Mouse (Mus musculus) intestine, postnatal 0 days (tissue): ENCODE measurements around the gene Igfbp7. TPM values are rescaled to one million over a fixed set of nuclear protein-coding genes. Genes with fewer than 3 reads are reported as not detected.

Experiments used
- ATAC-seq: fragments of 200-750 bp; cut with Nextera tagmentation; 2 replicates; pipeline ENCODE4 v1.8.0; 2017; ENCODE audit warnings: mild to moderate bottlenecking, moderate TSS enrichment, moderate library complexity
- H3K27ac ChIP-seq: fragments of 300-500 bp; sonication (generic); 2 replicates; pipeline ENCODE4 v1.5.1; 2014; ENCODE audit warnings: mild to moderate bottlenecking, low read depth, low read length, moderate library complexity
- H3K27me3 ChIP-seq: fragments of 300-500 bp; sonication (generic); replicated peaks from 2 replicates; pipeline ENCODE4 v1.6.1; 2014; ENCODE audit warnings: low read length, mixed read lengths; ENCODE audit not compliant: control insufficient read depth, insufficient read depth
- H3K36me3 ChIP-seq: fragments of 300-500 bp; sonication (generic); 2 replicates; pipeline ENCODE4 v1.6.1; 2014; ENCODE audit warnings: mild to moderate bottlenecking, moderate library complexity; ENCODE audit not compliant: control insufficient read depth, insufficient read depth
- H3K4me1 ChIP-seq: fragments of 300-500 bp; sonication (generic); replicated peaks from 2 replicates; pipeline ENCODE4 v1.6.1; 2014; ENCODE audit warnings: antibody characterized with exemption, low read length, mixed read lengths; ENCODE audit not compliant: control insufficient read depth, insufficient read depth
- H3K4me2 ChIP-seq: fragments of 300-500 bp; sonication (generic); replicated peaks from 2 replicates; pipeline ENCODE4 v1.6.1; 2014; ENCODE audit warnings: low read depth, mild to moderate bottlenecking, moderate library complexity
- H3K4me3 ChIP-seq: fragments of 300-500 bp; sonication (generic); 2 replicates; pipeline ENCODE4 v1.5.1; 2014; ENCODE audit warnings: low read depth, low read length
- H3K9ac ChIP-seq: fragments of 300-500 bp; sonication (generic); 2 replicates; pipeline ENCODE4 v1.6.1; 2014; ENCODE audit warnings: mild to moderate bottlenecking, low read depth, low read length
- H3K9me3 ChIP-seq: fragments of 300-500 bp; sonication (generic); 2 replicates; pipeline ENCODE4 v1.6.1; 2016; ENCODE audit warnings: mixed run types; ENCODE audit not compliant: control insufficient read depth
- CTCF ChIP-seq: sonication (generic); IDR thresholded peaks from 2 replicates; pipeline ENCODE4 v1.5.1; 2016; ENCODE audit warnings: low read depth, mild to moderate bottlenecking, control low read depth, antibody characterized with exemption, moderate library complexity
- WGBS: fragments of 180-500 bp; shearing (Covaris S2); extraction: QIAGEN DNeasy Blood & Tissue Kit; methylation state at CpG from one replicate; pipeline ENCODE4 v1.1.7; 2014; 5-methylcytosine and 5-hydroxymethylcytosine counted together
- polyA plus RNA-seq: library from polyadenylated mRNA; unstranded; fragments of >200 nt; fragmentation: Nextera tagmentation; extraction: Ambion mirVana; gene quantifications from 2 replicates; pipeline ENCODE4 v1.2.1, GENCODE M21; 2015

Igfbp7 gene
- polyA plus RNA-seq, 1 experiment from 2014 or later = 255 TPM

DNA sequence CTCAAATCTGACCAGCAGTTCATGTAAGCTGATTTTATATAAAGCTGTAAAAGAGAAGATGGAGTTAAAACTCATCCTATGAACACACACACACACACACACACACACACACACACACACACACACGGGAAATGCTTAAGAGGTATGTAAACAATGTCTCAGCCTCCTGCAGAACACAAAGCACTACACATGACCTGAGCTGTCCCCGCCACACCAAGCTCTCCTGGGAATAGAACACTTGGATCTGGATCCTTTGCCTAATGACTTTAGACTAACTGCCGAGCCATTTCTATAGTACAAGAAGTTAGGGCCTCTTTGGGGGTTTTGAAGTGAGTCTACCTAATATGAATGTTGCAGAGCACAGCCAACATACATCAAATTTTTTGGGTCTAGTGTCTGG, 45.7 kb downstream of the Igfbp7 start:
- Histone ChIP-seq H3K9ac (no peak overlapping the region), H3K9me3 (no peaks in the 10 kb centered on the region), H3K27me3 (no peaks in the 10 kb centered on the region), H3K27ac (no peak overlapping the region), H3K4me3 (no peak overlapping the region), H3K4me2 (no peak overlapping the region), H3K36me3 (no peaks in the 10 kb centered on the region), H3K4me1 (no peaks in the 10 kb centered on the region)
- no peak for TF ChIP-seq CTCF
- WGBS = 45% methylated on average over 3 of the region's 3 CpGs
- ATAC-seq = no peak

DNA sequence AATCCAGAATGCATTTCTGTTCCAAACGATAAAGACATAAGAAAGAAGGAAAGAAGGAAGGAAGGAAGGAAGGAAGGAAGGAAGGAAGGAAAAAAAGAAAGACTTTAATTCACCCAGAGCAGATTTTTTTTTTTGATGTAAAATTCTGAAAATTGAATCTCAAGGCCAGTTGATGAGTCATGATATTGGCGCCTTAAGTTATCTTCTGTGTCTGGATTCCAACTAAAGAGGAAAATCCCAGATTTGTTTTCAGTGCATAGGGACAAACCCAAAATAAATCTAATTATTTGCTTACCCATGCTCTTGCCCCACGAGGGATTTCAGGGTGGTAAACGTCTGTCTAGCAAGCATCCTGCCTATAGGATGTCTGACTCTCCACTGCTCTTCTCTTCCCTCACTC, 46.8 kb downstream of the Igfbp7 start:
- ATAC-seq = no peak
- 69% methylated on average over 4 of the region's 4 CpGs for WGBS
- no peaks in the 10 kb centered on the region for H3K36me3 ChIP-seq
- no peaks in the 10 kb centered on the region for H3K4me1 ChIP-seq
- TF ChIP-seq CTCF = no peak
- no peaks in the 10 kb centered on the region for H3K27me3 ChIP-seq
- no peak overlapping the region for H3K27ac ChIP-seq
- no peak overlapping the region for H3K9ac ChIP-seq
- no peak overlapping the region for H3K4me3 ChIP-seq
- H3K4me2 ChIP-seq = no peak overlapping the region
- no peaks in the 10 kb centered on the region for H3K9me3 ChIP-seq

DNA sequence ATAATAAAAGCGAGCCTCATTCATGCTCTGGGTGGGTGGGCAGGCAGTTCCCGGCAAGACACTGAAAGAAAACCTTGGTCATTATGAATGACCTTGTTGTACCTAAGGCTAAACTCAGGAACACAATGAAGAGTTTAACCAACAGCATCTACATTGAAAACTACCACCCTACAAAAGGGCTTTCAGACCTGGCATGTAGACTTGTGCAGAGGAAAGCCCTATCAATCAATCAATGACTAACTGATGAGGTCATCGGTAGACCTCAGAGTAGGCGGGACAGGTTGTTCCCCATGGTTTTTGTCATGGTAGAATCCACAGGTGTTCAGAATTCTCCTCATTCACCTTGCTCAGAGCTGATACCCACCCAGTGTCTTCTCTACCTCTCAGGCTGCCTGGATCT, 47.9 kb downstream of the Igfbp7 start:
- no peak for ATAC-seq
- Histone ChIP-seq H3K27me3 (no peaks in the 10 kb centered on the region), H3K9ac (no peak overlapping the region), H3K4me2 (no peak overlapping the region), H3K27ac (no peak overlapping the region), H3K4me3 (no peak overlapping the region), H3K4me1 (no peaks in the 10 kb centered on the region), H3K9me3 (no peaks in the 10 kb centered on the region), H3K36me3 (no peaks in the 10 kb centered on the region; the same call in 1 of the 2 replicates)
- no peak for TF ChIP-seq CTCF
- WGBS = 84% methylated on average over 4 of the region's 4 CpGs

DNA sequence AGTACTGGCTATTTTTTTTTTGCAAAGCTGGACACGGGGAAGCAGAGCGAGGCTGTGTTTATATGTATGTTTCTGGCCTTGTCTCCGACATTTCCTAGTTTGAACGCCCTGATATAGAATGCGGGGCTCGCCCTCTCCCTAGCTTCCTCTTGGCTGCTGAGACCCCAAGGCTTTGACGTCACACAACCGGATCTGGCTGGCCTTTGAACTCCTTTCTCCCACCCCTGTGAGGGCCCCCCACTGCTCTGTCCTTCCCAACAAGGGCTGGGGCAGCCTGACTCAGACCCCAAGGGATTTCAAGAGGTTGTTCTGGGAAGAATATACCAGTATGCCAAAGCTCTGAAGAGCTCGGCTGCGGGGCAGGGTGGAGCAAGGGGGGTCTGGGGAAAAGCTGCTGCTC, 49.5 kb downstream of the Igfbp7 start:
- H3K4me1 ChIP-seq = no peaks in the 10 kb centered on the region
- no peaks in the 10 kb centered on the region for H3K9me3 ChIP-seq
- WGBS = 2% methylated on average over 10 of the region's 10 CpGs
- H3K4me2 ChIP-seq = peak overlapping the region; percentile 76
- H3K27ac ChIP-seq = peak overlapping the region; percentile 73
- no peaks in the 10 kb centered on the region; the same call in 1 of the 2 replicates for H3K36me3 ChIP-seq
- ATAC-seq = peak; percentile 50
- no peak for TF ChIP-seq CTCF
- peak overlapping the region; percentile 22 for H3K9ac ChIP-seq
- H3K27me3 ChIP-seq = no peaks in the 10 kb centered on the region
- H3K4me3 ChIP-seq = peak overlapping the region; percentile 41

DNA sequence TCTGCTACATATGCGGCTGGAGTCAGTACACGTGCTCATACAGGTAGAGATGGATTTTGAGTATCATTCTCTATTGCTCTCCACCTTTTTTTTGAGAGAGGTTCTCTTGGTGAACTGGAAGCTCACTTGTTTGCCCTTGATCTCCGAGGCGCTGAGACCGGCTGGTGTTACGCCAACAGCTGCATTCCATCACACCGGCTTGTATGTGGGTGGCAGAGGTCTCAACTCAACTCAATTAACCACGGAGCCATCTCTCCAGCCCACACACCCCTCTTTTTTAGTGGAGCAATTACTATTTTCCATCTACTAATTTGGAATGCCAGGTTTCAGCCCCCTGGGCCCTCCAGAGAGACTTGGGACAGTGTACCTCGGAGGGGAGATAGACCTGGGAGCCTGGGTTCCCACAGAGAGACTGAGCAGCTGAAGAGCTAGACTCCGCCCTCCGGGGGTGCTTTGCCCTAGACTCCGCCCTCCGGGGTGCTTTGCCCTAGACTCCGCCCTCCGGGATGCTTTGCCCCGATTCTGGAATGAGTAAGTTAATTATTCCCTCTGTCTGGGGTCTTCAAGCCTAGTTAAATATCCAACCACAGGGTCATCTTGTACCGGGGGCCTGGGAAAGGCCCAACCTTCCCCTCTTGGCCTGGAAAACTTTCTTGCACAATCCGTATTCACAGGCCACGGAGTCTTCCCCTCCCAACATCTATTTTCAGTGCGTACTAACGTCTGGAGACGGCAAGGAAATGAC, 50.3 kb downstream of the Igfbp7 start:
- no peak for TF ChIP-seq CTCF
- peak overlapping the region; percentile 76 for H3K4me2 ChIP-seq
- H3K27me3 ChIP-seq = no peaks in the 10 kb centered on the region
- 19% methylated on average over 22 of the region's 22 CpGs for WGBS
- H3K9me3 ChIP-seq = no peaks in the 10 kb centered on the region
- no peaks in the 10 kb centered on the region; the same call in 1 of the 2 replicates for H3K36me3 ChIP-seq
- no peaks in the 10 kb centered on the region for H3K4me1 ChIP-seq
- peak overlapping the region; percentile 41 for H3K4me3 ChIP-seq
- ATAC-seq = peak; percentile 54; the same call in 1 of the 2 replicates
- peak overlapping the region; percentile 73 for H3K27ac ChIP-seq
- peak overlapping the region; percentile 22; the same call in 1 of the 2 replicates for H3K9ac ChIP-seq

DNA sequence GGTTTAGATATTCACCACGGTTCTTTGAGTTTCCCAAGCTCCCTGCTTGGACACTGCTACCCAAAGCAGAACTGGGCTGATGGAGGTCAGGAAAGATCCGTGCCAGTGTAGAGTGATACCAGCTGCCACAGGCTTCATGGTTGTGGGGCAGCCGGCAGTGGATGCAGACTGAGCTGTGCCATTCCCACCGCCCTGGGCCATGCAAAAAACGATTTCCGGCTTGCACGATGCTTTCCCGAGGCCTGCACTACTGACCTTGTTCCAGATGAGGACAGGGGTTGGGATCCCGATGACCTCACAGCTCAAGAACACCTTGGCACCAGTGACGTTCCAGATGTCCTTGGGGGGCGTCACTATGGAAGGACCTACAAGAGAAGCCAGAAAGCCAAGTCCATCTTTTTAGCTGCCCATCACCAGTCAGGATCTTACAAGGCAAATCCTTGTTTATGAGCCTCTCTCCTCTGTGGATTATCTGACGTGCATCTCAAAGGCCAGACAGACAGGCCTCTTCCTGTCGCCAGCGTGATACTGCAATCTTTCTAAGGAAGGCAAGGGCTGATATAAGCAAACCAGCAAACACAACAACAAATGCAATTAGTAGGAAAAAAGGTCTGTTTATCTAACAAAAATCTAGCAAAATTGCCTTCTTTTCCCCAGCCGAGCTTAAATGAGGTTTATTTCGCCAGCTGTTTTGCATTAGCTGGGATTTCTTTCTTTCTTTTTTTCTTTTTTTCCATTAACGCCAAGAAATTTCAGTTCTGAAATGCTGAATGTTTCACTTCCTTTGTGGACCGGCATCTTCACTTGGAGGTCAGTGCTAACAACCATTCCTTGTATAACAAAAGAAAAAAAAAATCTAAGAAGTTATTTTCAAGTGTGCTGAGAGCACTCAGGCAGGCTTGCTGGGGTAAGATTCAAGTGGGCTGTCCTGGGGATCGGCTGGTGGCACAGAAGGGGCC, 52.3 kb downstream of the Igfbp7 start:
- no peak for ATAC-seq
- no peak for TF ChIP-seq CTCF
- Histone ChIP-seq H3K4me1 (no peaks in the 10 kb centered on the region), H3K9me3 (no peaks in the 10 kb centered on the region), H3K27me3 (no peaks in the 10 kb centered on the region), H3K36me3 (peaks cover 7% of the 10 kb centered on the region; the same call in 1 of the 2 replicates), H3K9ac (no peak overlapping the region), H3K4me3 (no peak overlapping the region), H3K27ac (no peak overlapping the region), H3K4me2 (no peak overlapping the region)
- WGBS = 73% methylated on average over 19 of the region's 19 CpGs
